Mouse (Mus musculus): ENCODE data around the gene Fam107b. TPM values are rescaled to one million over a fixed set of nuclear protein-coding genes. Genes with fewer than 3 reads are reported as not detected.

Gene Fam107b
- polyA plus RNA-seq, 1 experiment from 2014 or later, result 30.3 TPM

GRCm38 (mm10) chr2:3760234-3760836 lies 190.0 kb downstream of the Fam107b start:
- WGBS, result 77% methylated on average over 6 of the region's 6 CpGs
- H3K9me3 ChIP-seq, result no peaks in the 10 kb centered on the region
- H3K4me1 ChIP-seq, result peaks cover 22% of the 10 kb centered on the region
- no peak overlapping the region for H3K4me3 ChIP-seq
- no peaks in the 10 kb centered on the region for H3K36me3 ChIP-seq (replicated peaks)
- H3K9ac ChIP-seq, result no peak overlapping the region
- no peak overlapping the region for H3K4me2 ChIP-seq
- no peaks in the 10 kb centered on the region for H3K27me3 ChIP-seq (replicated peaks)
- no peak for ATAC-seq (replicated peaks)
- H3K27ac ChIP-seq, result no peak overlapping the region

DNA sequence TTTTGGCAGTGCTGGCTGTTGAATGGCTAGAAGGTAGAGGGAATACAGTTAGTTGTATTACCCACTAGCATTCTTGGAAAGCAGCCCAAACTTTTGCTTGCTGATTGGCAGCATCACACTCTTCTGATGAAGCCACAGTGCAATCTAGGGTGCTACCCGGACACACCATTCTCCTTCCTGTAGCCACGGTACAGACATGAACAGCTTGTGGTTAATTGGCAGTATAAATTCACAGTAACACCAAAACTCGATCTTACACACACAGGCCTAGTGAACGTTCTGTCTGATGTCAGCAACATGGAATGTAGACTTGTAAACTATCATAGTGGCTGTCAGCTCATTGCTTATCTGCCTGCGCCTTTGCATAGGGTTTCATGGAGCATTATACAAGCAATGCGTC lies 193.8 kb downstream of the Fam107b start:
- no peaks in the 10 kb centered on the region for H3K9me3 ChIP-seq
- no peaks in the 10 kb centered on the region for H3K4me1 ChIP-seq
- no peak overlapping the region for H3K9ac ChIP-seq
- H3K4me2 ChIP-seq, result no peak overlapping the region
- no peaks in the 10 kb centered on the region for H3K36me3 ChIP-seq (replicated peaks)
- H3K27ac ChIP-seq, result no peak overlapping the region
- 86% methylated on average over 6 of the region's 6 CpGs for WGBS
- H3K27me3 ChIP-seq (replicated peaks), result no peaks in the 10 kb centered on the region
- no peak for ATAC-seq (replicated peaks)
- no peak overlapping the region for H3K4me3 ChIP-seq

- Histone ChIP-seq H3K9me3 (no peaks in the 10 kb centered on the region), H3K4me2 (no peak overlapping the region), H3K27ac (no peak overlapping the region), H3K4me3 (no peak overlapping the region), H3K4me1 (no peaks in the 10 kb centered on the region), H3K36me3 (replicated peaks) (no peaks in the 10 kb centered on the region), H3K9ac (no peak overlapping the region), H3K27me3 (replicated peaks) (no peaks in the 10 kb centered on the region)
- no peak for ATAC-seq (replicated peaks)
- 77% methylated on average over 11 of the region's 11 CpGs for WGBS
Measured at GRCm38 (mm10) chr2:3765957-3766783, 195.9 kb downstream of the Fam107b start.

- ATAC-seq (replicated peaks), result 0 out of 2 replicates have a peak, but pooled peaks have one; percentile 33
- WGBS, result 34% methylated on average over 6 of the region's 6 CpGs
- Histone ChIP-seq H3K36me3 (replicated peaks) (no peaks in the 10 kb centered on the region), H3K27me3 (replicated peaks) (no peaks in the 10 kb centered on the region), H3K9me3 (no peaks in the 10 kb centered on the region), H3K4me3 (no peak overlapping the region), H3K4me1 (no peaks in the 10 kb centered on the region), H3K27ac (no peak overlapping the region), H3K9ac (no peak overlapping the region), H3K4me2 (no peak overlapping the region)
Measured at GRCm38 (mm10) chr2:3769260-3769659, 199.0 kb downstream of the Fam107b start.

DNA sequence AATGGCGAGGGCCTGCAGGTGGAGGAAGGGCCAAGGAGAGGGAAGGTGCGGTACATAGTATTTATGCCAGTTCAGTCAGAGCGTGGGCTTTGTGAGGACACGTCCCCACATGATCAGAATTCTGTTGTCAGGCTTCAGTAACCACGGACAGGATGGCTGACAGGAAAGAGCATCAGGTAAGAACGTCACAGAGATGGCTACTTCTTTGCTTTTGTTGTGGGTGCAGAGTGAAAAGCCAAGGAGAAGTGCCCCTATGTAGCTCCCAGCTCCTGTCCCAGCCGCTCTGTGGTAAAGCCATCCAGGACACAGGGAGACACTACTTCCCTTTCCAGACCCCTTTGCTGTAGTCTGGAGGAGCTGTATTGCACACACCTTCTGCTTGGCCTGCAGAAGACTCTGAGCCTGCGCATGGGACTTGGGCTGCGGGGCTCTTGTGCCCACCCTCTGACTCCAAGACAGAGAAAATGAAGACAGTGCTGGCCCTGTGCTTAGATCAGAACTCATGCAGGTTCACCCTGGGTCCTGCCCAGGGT lies 199.6 kb downstream of the Fam107b start:
- Histone ChIP-seq H3K27ac (no peak overlapping the region), H3K9me3 (no peaks in the 10 kb centered on the region), H3K27me3 (replicated peaks) (no peaks in the 10 kb centered on the region), H3K4me1 (no peaks in the 10 kb centered on the region), H3K9ac (no peak overlapping the region), H3K4me2 (no peak overlapping the region), H3K4me3 (no peak overlapping the region), H3K36me3 (replicated peaks) (no peaks in the 10 kb centered on the region)
- 79% methylated on average over 9 of the region's 9 CpGs for WGBS
- ATAC-seq (replicated peaks), result no peak

- Histone ChIP-seq H3K27me3 (replicated peaks) (no peaks in the 10 kb centered on the region), H3K4me2 (no peak overlapping the region), H3K36me3 (replicated peaks) (no peaks in the 10 kb centered on the region), H3K4me3 (no peak overlapping the region), H3K9ac (no peak overlapping the region), H3K27ac (no peak overlapping the region), H3K9me3 (no peaks in the 10 kb centered on the region), H3K4me1 (no peaks in the 10 kb centered on the region)
- WGBS, result 78% methylated on average over 2 of the region's 2 CpGs
- ATAC-seq (replicated peaks), result no peak
Measured at GRCm38 (mm10) chr2:3770383-3770782, 200.1 kb downstream of the Fam107b start.

DNA sequence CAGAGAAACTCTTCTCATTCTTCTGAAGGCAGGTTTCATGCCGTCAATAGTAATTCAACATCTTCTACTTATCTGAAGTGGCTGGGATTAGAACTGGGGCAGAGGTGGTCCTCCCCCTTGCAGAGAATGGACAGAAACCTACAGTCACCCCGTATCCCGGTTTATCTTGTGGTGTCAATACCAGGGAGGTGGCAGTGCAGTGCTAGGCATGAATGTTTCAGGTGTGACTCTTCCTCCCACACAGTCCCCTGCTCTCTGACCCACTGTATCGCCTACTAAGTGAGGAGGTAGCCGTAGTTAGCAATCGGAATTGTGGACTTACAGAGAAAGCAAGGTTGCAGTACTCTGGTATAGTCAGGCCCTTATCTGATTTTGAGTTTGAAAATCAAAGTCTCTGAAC lies 201.2 kb downstream of the Fam107b start:
- no peak overlapping the region for H3K4me2 ChIP-seq

DNA sequence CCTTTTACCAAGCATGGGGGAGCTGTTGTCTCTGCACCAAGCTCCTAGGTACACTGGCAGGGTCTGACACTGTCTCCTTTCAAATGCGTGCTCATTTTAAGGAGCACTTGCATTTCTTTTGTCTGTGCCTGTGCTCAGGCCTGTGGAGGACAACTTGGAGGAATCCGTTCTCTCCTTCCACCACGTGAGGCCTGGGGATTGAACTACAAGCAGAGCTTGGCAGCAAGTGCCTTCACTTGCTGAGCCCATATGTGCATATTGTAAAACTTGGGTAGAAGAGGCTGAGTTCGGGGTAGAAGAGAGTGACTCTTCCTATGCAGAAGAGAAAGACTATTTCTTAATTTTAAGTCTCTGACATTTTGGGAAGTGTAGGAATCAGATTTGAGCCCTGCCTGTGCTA lies 202.8 kb downstream of the Fam107b start:
- no peaks in the 10 kb centered on the region for H3K9me3 ChIP-seq
- WGBS, result 65% methylated on average over 4 of the region's 4 CpGs
- H3K4me3 ChIP-seq, result no peak overlapping the region
- no peak for ATAC-seq (replicated peaks)
- H3K9ac ChIP-seq, result no peak overlapping the region
- H3K36me3 ChIP-seq (replicated peaks), result no peaks in the 10 kb centered on the region
- no peaks in the 10 kb centered on the region for H3K27me3 ChIP-seq (replicated peaks)
- no peak overlapping the region for H3K27ac ChIP-seq
- no peaks in the 10 kb centered on the region for H3K4me1 ChIP-seq
- H3K4me2 ChIP-seq, result no peak overlapping the region

More for the DNA sequence above, 201.2 kb downstream of the Fam107b start:
- ATAC-seq (replicated peaks), result no peak
- Histone ChIP-seq H3K9ac (no peak overlapping the region), H3K27me3 (replicated peaks) (no peaks in the 10 kb centered on the region), H3K27ac (no peak overlapping the region), H3K9me3 (no peaks in the 10 kb centered on the region), H3K4me1 (no peaks in the 10 kb centered on the region), H3K4me3 (no peak overlapping the region), H3K36me3 (replicated peaks) (no peaks in the 10 kb centered on the region)
- WGBS, result 92% methylated on average over 6 of the region's 6 CpGs

- no peak for ATAC-seq (replicated peaks)
- no peaks in the 10 kb centered on the region for H3K27me3 ChIP-seq (replicated peaks)
Measured at GRCm38 (mm10) chr2:3775569-3775968, 205.3 kb downstream of the Fam107b start.

DNA sequence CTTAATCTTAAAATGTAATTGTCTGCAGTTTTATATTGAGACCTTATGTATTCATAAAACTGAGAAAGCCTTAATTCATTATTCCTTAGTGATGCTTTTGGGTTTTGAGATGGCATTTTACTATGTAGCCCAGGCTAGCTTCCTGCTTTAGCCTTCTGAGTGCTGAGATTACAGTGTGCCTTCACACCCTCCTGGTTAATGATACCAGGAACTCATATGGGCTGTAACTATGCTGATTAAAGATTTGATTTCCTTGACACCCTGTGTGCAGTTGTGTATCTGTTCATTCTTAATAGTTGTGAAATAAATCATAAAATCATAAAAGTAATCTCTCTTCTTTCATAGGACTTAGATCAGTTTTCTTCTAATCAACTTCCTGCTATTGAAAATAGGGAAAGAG lies 205.8 kb downstream of the Fam107b start:
- no peak overlapping the region for H3K4me3 ChIP-seq
- ATAC-seq (replicated peaks), result no peak
- H3K9me3 ChIP-seq, result no peaks in the 10 kb centered on the region
- H3K36me3 ChIP-seq (replicated peaks), result peaks cover 6% of the 10 kb centered on the region; the same call in 1 of the 2 replicates
- no peak overlapping the region for H3K9ac ChIP-seq
- H3K4me2 ChIP-seq, result no peak overlapping the region
- H3K27me3 ChIP-seq (replicated peaks), result no peaks in the 10 kb centered on the region
- H3K27ac ChIP-seq, result no peak overlapping the region
- no peaks in the 10 kb centered on the region for H3K4me1 ChIP-seq

More at GRCm38 (mm10) chr2:3775569-3775968, 205.3 kb downstream of the Fam107b start:
- no peaks in the 10 kb centered on the region for H3K4me1 ChIP-seq
- H3K4me2 ChIP-seq, result no peak overlapping the region
- H3K9me3 ChIP-seq, result no peaks in the 10 kb centered on the region
- no peak overlapping the region for H3K4me3 ChIP-seq
- no peak overlapping the region for H3K9ac ChIP-seq
- H3K36me3 ChIP-seq (replicated peaks), result peaks cover 6% of the 10 kb centered on the region; the same call in 1 of the 2 replicates
- WGBS, result 95% methylated on average over 3 of the region's 3 CpGs
- no peak overlapping the region for H3K27ac ChIP-seq

DNA sequence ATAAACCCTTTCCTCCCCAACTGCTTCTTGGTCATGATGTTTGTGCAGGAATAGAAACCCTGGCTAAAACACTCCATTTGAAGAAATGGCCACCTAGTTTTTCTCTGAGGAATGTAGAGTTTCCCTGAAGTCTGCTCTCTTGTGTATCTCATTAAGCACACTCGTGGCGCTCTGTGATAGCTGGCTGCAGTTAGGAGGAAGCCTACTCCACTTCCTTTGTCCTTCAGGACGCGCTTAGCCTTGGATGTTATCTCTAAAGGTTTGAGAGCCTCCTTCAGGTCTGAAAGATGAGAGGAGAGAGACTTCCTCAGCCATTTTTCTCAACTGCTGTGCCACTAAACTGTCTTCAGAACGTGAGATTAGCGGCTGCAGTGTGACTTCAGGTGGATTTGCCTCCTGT lies 207.4 kb downstream of the Fam107b start:
- H3K27me3 ChIP-seq (replicated peaks), result no peaks in the 10 kb centered on the region
- no peak overlapping the region for H3K4me2 ChIP-seq
- H3K9me3 ChIP-seq, result no peaks in the 10 kb centered on the region
- WGBS, result 93% methylated on average over 6 of the region's 6 CpGs
- H3K27ac ChIP-seq, result no peak overlapping the region
- no peak overlapping the region for H3K9ac ChIP-seq
- no peak overlapping the region for H3K4me3 ChIP-seq
- H3K4me1 ChIP-seq, result no peaks in the 10 kb centered on the region
- no peak for ATAC-seq (replicated peaks)
- peaks cover 6% of the 10 kb centered on the region; the same call in 1 of the 2 replicates for H3K36me3 ChIP-seq (replicated peaks)

DNA sequence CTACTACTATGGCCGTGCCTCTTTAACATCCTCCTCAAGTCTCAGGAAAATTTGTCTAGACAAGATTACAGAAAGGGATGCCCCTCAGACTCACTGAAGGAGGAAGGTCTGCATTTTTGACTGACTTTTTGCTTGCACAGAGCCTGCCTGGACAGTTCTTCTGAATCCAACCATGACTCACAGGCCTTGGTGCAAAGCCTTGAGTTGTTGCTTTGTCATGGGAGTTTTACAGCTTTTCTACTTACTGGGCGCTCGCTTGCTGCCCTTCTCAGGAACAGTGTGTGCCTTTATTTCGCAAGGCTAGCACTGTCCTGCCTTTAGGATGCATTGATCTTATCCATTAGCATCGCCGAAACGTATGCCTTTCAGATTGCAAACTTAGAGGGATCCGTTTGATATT lies 215.3 kb downstream of the Fam107b start:
- no peak overlapping the region for H3K27ac ChIP-seq
- no peaks in the 10 kb centered on the region for H3K27me3 ChIP-seq (replicated peaks)
- no peak overlapping the region for H3K9ac ChIP-seq
- no peaks in the 10 kb centered on the region for H3K9me3 ChIP-seq
- ATAC-seq (replicated peaks), result no peak
- 91% methylated on average over 8 of the region's 8 CpGs for WGBS
- no peaks in the 10 kb centered on the region for H3K36me3 ChIP-seq (replicated peaks)
- H3K4me2 ChIP-seq, result no peak overlapping the region
- H3K4me3 ChIP-seq, result no peak overlapping the region
- no peaks in the 10 kb centered on the region for H3K4me1 ChIP-seq
